ENCODE assay signal across 21 mouse cellular contexts in the genomic region with DNA sequence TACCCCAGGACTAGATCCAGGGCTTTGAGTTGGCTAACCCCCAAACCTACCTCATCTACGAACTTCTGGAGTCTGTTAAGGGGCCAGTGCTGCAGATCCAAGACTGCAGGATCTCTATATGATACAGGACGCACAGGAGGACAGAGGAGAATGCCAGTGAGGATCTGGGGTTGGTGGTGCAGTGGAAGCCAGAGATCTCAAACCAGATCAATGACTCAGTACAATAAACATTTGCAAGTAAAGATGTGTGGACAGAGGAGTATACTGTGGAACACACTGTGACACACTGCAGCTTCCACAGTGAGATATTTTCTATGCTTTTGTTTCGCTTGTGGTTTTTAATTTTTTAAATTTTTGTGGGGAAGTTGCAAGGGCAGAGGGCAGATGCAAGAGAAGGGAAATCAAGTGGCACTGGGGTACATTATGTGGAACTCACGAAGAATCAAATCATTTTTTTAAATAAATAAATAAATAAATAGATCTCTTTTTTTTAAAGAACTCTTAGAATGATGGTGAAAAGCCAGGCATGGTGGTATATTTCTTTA.
A peak's percentile ranks its signal among the peaks of the same experiment; 100 is the strongest.
DNase-seq lines count a peak whose midpoint lies in the region; ATAC-seq and TF ChIP-seq lines count a peak whose summit lies in the region.
"Had no signal": no experiment of that assay in that cellular context is flagged by ENCODE, and none has a peak within 500 bp of the region (broad histone marks: within the 10 kb centered on the region; RNA-seq: fewer than 3 reads in every experiment).

No protein-coding gene starts in this region.

- H3K9me3 ChIP-seq in hindbrain, embryonic 11.5 days (ENCODE audit: control insufficient read depth, low read length): no peaks in the 10 kb centered on the region
- H3K9me3 ChIP-seq: embryonic facial prominence, embryonic 10.5 days; embryonic facial prominence, embryonic 12.5 days; forebrain, embryonic 12.5 days had no signal

- H3ac ChIP-seq in C2C12 (ENCODE audit: control insufficient read depth, insufficient read length, low read depth) (no peak overlapping the region), myocyte (ENCODE audit: control insufficient read depth, insufficient read length) (no peak overlapping the region)

- peak; percentile 44 for ATAC-seq in Patski
- no peak for ATAC-seq in hindbrain, embryonic 11.5 days (ENCODE audit: low FRiP score)
- ATAC-seq in erythroblast, adult 5-6 weeks (replicated peaks; ENCODE audit: low FRiP score, poor library complexity, severe bottlenecking): no peak
- ATAC-seq: forebrain, embryonic 14.5 days; forebrain, embryonic 16.5 days had no signal

- DNase-seq in 3134 (ENCODE audit: extremely low read depth, insufficient read length, low spot score) (peak; percentile 78), Patski (ENCODE audit: low read depth, low spot score) (no peak)
- no peak for DNase-seq in hindbrain, embryonic 11.5 days (ENCODE audit: low spot score)
- DNase-seq in layer of hippocampus, adult 9-11 months: no peak
- DNase-seq: adrenal gland, adult 2 months; adrenal gland, postnatal 10 days; adrenal gland, postnatal 25 days; B cell, adult 2 months; cerebellum, adult 11-12 months; cerebellum, adult 2 months; cerebellum, adult 9-10 months; cerebellum, postnatal 10 days; cerebellum, postnatal 25 days had no signal

- H3K4me2 ChIP-seq in myocyte (ENCODE audit: low read depth): peak overlapping the region; percentile 55
- H3K4me2 ChIP-seq in hindbrain, embryonic 11.5 days (replicated peaks; ENCODE audit: low read depth, low read length): no peak overlapping the region
- H3K4me2 ChIP-seq: embryonic facial prominence, embryonic 12.5 days; forebrain, embryonic 12.5 days had no signal

- H3K36me3 ChIP-seq in C2C12 (ENCODE audit: control insufficient read depth, insufficient read depth) (no peaks in the 10 kb centered on the region), myocyte (ENCODE audit: control insufficient read depth, insufficient read depth) (no peaks in the 10 kb centered on the region)
- no peaks in the 10 kb centered on the region for H3K36me3 ChIP-seq in hindbrain, embryonic 11.5 days (ENCODE audit: control insufficient read depth, insufficient read depth, low read length)
- H3K36me3 ChIP-seq: embryonic facial prominence, embryonic 10.5 days; embryonic facial prominence, embryonic 12.5 days; forebrain, embryonic 12.5 days had no signal

- no peaks in the 10 kb centered on the region for H3K27me3 ChIP-seq in C2C12 (ENCODE audit: control insufficient read depth, insufficient read depth, insufficient read length)
- peaks cover 14% of the 10 kb centered on the region for H3K27me3 ChIP-seq in Patski
- no peaks in the 10 kb centered on the region for H3K27me3 ChIP-seq in myocyte (ENCODE audit: control insufficient read depth, insufficient read depth, insufficient read length)
- H3K27me3 ChIP-seq in hindbrain, embryonic 11.5 days (ENCODE audit: control insufficient read depth, insufficient read depth, low read length): no peaks in the 10 kb centered on the region
- H3K27me3 ChIP-seq: embryonic facial prominence, embryonic 12.5 days; forebrain, embryonic 12.5 days had no signal

- CTCF ChIA-PET in Patski (lab: Charles Lee): no interaction called here

- POLR2A ChIA-PET in Patski (lab: Charles Lee): no interaction called here

- H3K9ac ChIP-seq in hindbrain, embryonic 11.5 days (ENCODE audit: low read depth, low read length): no peak overlapping the region
- H3K9ac ChIP-seq: embryonic facial prominence, embryonic 12.5 days; forebrain, embryonic 12.5 days had no signal

- no peak overlapping the region for H3K27ac ChIP-seq in hindbrain, embryonic 11.5 days (ENCODE audit: low read depth, low read length)
- H3K27ac ChIP-seq: embryonic facial prominence, embryonic 10.5 days; embryonic facial prominence, embryonic 12.5 days; forebrain, embryonic 12.5 days had no signal

- in situ Hi-C loops in Patski (cut with MboI; ENCODE audit: low pct_unique_long_range_greater_than_20kb): no loop called here

- H3K4me3 ChIP-seq in C2C12 (ENCODE audit: insufficient read depth, poor library complexity, severe bottlenecking): no peak overlapping the region
- H3K4me3 ChIP-seq in myocyte: no peak overlapping the region
- no peak overlapping the region for H3K4me3 ChIP-seq in hindbrain, embryonic 11.5 days (ENCODE audit: low read depth, low read length)
- H3K4me3 ChIP-seq: embryonic facial prominence, embryonic 10.5 days; embryonic facial prominence, embryonic 12.5 days; forebrain, embryonic 12.5 days had no signal

- WGBS in hindbrain, embryonic 11.5 days: 88% methylated on average over 4 of the region's 4 CpGs

- no peaks in the 10 kb centered on the region for H3K79me2 ChIP-seq in C2C12 (ENCODE audit: control insufficient read depth, insufficient read depth)
- H3K79me2 ChIP-seq in myocyte (ENCODE audit: control insufficient read depth, insufficient read depth): no peaks in the 10 kb centered on the region

- TF ChIP-seq CTCF in C2C12 (IDR thresholded peaks at IDR 0.05; ENCODE audit: control insufficient read depth, insufficient read depth, insufficient read length): no peak
- TF ChIP-seq CTCF in Patski (IDR thresholded peaks at IDR 0.05): no peak

- H3K79me3 ChIP-seq in C2C12 (ENCODE audit: low read depth): no peaks in the 10 kb centered on the region

- TF ChIP-seq POLR2A in myocyte (IDR thresholded peaks at IDR 0.05; ENCODE audit: insufficient read length, low read depth): no peak

- H3K4me1 ChIP-seq in hindbrain, embryonic 11.5 days (replicated peaks; ENCODE audit: control insufficient read depth, insufficient read depth, low read length): no peaks in the 10 kb centered on the region
- H3K4me1 ChIP-seq: embryonic facial prominence, embryonic 10.5 days; embryonic facial prominence, embryonic 12.5 days; forebrain, embryonic 12.5 days had no signal

TF ChIP-seq in C2C12, 6 proteins besides CTCF, POLR2A, EP300 and RAD21:
- TF ChIP-seq CEBPB (IDR thresholded peaks at IDR 0.05; ENCODE audit: low read depth) (peak; percentile 37), FOSL1 (IDR thresholded peaks at IDR 0.05; ENCODE audit: insufficient read depth, low read length, poor library complexity, severe bottlenecking) (peak; percentile 55), USF1 (IDR thresholded peaks at IDR 0.05; ENCODE audit: low read depth) (no peak)

TF ChIP-seq in myocyte, 11 proteins besides CTCF, POLR2A, EP300 and RAD21:
- TF ChIP-seq SRF (IDR thresholded peaks at IDR 0.05; ENCODE audit: control insufficient read depth, insufficient read length, low read depth): no peak
- peak; percentile 35; the same call in 1 of the 2 replicates for TF ChIP-seq CEBPB (IDR thresholded peaks at IDR 0.05; ENCODE audit: insufficient read depth, poor library complexity, severe bottlenecking)
